Mouse (Mus musculus) thymus, adult 2 months (tissue): ENCODE data around the gene Gins1. TPM values are rescaled to one million over a fixed set of nuclear protein-coding genes. Genes with fewer than 3 reads are reported as not detected.
"Not testable (repeated sequence)": the region's sequence is repeated elsewhere in the genome, so short reads cannot be mapped to it uniquely, and the experiment has no call there.

ENCODE experiments used
- DNase-seq: peaks from one replicate; pipeline ENCODE4 v3.0.0; 2021
- H3K27ac ChIP-seq: fragments of 200-500 bp; 2 replicates; pipeline ENCODE4 v1.5.1; 2012; ENCODE audit warnings: low read length, control low read depth; ENCODE audit not compliant: control insufficient read depth, insufficient read depth
- H3K27me3 ChIP-seq: fragments of 200-500 bp; 2 replicates; pipeline ENCODE4 v1.6.1; 2012; ENCODE audit warnings: mild to moderate bottlenecking, low read length, moderate library complexity, mixed read lengths; ENCODE audit not compliant: control insufficient read depth, insufficient read depth
- H3K36me3 ChIP-seq: fragments of 200-500 bp; 2 replicates; pipeline ENCODE4 v1.6.1; 2012; ENCODE audit warnings: mild to moderate bottlenecking, low read length, moderate library complexity; ENCODE audit not compliant: control insufficient read depth, insufficient read depth
- H3K4me1 ChIP-seq: fragments of 200-500 bp; replicated peaks from 2 replicates; pipeline ENCODE4 v1.6.1; 2012; ENCODE audit warnings: low read length; ENCODE audit not compliant: control insufficient read depth, insufficient read depth
- H3K4me3 ChIP-seq: fragments of 200-500 bp; 2 replicates; pipeline ENCODE4 v1.5.1; 2012; ENCODE audit warnings: mild to moderate bottlenecking, low read length, control low read depth, moderate library complexity; ENCODE audit not compliant: control insufficient read depth, insufficient read depth
- CTCF ChIP-seq: fragments of 200-500 bp; IDR thresholded peaks from 2 replicates; pipeline ENCODE4 v1.5.1; 2012; ENCODE audit warnings: mild to moderate bottlenecking, control low read depth, low read length, moderate library complexity, borderline replicate concordance; ENCODE audit not compliant: control insufficient read depth, poor library complexity, insufficient read depth; ENCODE audit errors: extremely low read depth
- POLR2A ChIP-seq: fragments of 200-500 bp; IDR thresholded peaks from 2 replicates; pipeline ENCODE4 v1.6.1; 2012; ENCODE audit warnings: mild to moderate bottlenecking, low read length, control low read depth, moderate library complexity; ENCODE audit not compliant: control insufficient read depth, poor library complexity, insufficient read depth; ENCODE audit errors: extremely low read depth
- WGBS: fragments of 180-500 bp; shearing (Covaris S2); methylation state at CpG from one replicate; pipeline ENCODE4 v1.1.7; 2018; 5-methylcytosine and 5-hydroxymethylcytosine counted together
- polyA plus RNA-seq: library from polyadenylated mRNA; depleted of rRNA; stranded (reverse); fragments of >200 nt; gene quantifications from 2 replicates; pipeline ENCODE4 v1.2.3, GENCODE M21; 2012

Gins1 gene
- polyA plus RNA-seq, 1 experiment = 10.8 TPM

GRCm38 (mm10) chr2:150894617-150895267 lies 10.5 kb upstream of the Gins1 start:
- no peak for DNase-seq
- no peak overlapping the region for H3K27ac ChIP-seq
- TF ChIP-seq POLR2A (no peak), CTCF (no peak)
- H3K4me1 ChIP-seq = no peaks in the 10 kb centered on the region
- H3K27me3 ChIP-seq = no peaks in the 10 kb centered on the region
- no peak overlapping the region for H3K4me3 ChIP-seq
- no peaks in the 10 kb centered on the region for H3K36me3 ChIP-seq
- 81% methylated on average over 2 of the region's 2 CpGs for WGBS

GRCm38 (mm10) chr2:150895691-150896252 lies 9.4 kb upstream of the Gins1 start:
- Histone ChIP-seq H3K4me3 (no peak overlapping the region), H3K27ac (no peak overlapping the region), H3K4me1 (no peaks in the 10 kb centered on the region), H3K36me3 (no peaks in the 10 kb centered on the region), H3K27me3 (no peaks in the 10 kb centered on the region)
- TF ChIP-seq CTCF = no peak
- no peak for TF ChIP-seq POLR2A
- WGBS = 87% methylated on average over 7 of the region's 7 CpGs
- no peak for DNase-seq

GRCm38 (mm10) chr2:150900341-150900740 lies 4.9 kb upstream of the Gins1 start:
- Histone ChIP-seq H3K4me1 (peaks cover 7% of the 10 kb centered on the region), H3K27me3 (no peaks in the 10 kb centered on the region), H3K4me3 (no peak overlapping the region), H3K27ac (no peak overlapping the region), H3K36me3 (no peaks in the 10 kb centered on the region)
- 96% methylated on average over 6 of the region's 6 CpGs for WGBS
- TF ChIP-seq CTCF (no peak), POLR2A (no peak)
- no peak for DNase-seq

DNA sequence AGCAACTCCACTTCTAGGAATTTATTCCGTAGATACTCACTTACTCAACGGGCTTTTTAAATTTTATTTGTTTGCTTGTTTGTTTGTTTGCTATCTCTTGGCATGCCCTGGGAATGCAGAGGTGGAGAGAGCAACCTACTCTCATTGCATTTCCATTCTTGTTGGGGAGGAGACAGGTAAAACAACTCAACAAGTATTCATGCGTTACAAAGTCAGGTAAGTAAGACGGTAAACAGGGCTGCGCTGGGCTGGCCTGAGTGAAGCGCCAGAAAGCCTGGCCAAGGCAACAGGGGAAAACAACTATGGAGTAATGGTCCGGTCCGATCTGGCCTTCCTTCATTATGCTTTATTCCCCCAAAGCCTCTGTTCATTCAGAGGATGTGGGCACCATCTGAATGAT lies 2.9 kb upstream of the Gins1 start:
- 95% methylated on average over 8 of the region's 8 CpGs for WGBS
- H3K27me3 ChIP-seq = no peaks in the 10 kb centered on the region
- H3K27ac ChIP-seq = no peak overlapping the region
- no peak for DNase-seq
- H3K4me1 ChIP-seq = peaks cover 7% of the 10 kb centered on the region
- TF ChIP-seq CTCF = no peak
- no peak for TF ChIP-seq POLR2A
- H3K4me3 ChIP-seq = no peak overlapping the region
- no peaks in the 10 kb centered on the region for H3K36me3 ChIP-seq

DNA sequence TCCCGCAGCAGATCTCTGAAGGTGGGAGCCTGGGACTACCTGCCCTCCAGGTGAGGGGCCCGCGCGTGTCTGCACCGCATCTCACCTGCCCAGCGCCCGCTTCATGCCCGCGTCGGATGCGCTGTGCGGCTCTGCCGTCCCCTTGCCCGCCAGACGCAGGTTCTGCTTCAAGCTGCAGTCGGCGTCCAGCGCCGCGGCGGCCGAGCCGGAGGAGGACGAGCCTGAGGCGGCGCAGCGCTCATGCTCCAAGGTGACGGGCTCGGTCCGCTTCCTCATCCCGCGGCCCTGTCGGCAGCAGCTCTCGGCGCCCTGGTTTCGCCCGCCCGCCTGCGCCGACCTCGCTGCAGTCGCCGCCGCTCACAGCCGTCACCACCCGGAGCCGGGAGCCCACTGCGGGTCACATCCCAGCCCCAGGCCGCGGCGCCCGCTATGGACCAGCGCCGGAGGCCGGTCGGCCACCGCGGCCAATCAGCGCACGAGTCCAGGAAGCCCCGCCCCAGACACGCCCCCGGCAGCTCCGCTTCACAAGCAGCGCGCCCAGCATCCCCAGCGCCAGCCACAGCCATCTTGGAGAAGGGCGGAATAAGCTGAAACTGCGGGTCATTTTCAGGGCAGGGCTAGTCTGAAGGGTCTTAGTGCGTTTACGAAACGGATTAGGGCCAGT lies 796 bp upstream of the Gins1 start, which contains the start of gene Abhd12:
Gene Abhd12 (minus strand): TSS at position 470 of the 664 bp plus-strand sequence.
- peak; percentile 98 for DNase-seq
- TF ChIP-seq POLR2A (peak; percentile 81), CTCF (no peak)
- under 1% methylated on average over 72 of the region's 72 CpGs for WGBS
- Histone ChIP-seq H3K4me3 (peak within 1 kb of the TSS; percentile 83), H3K27ac (peak within 1 kb of the TSS; percentile 61), H3K36me3 (no peaks in the 10 kb centered on the region), H3K27me3 (no peaks in the 10 kb centered on the region), H3K4me1 (peaks cover 7% of the 10 kb centered on the region)

- not testable (repeated sequence) for DNase-seq, H3K4me3 ChIP-seq, H3K27ac ChIP-seq, H3K36me3 ChIP-seq, H3K4me1 ChIP-seq, H3K27me3 ChIP-seq
- 44% methylated on average over 6 of the region's 6 CpGs for WGBS
These were observed 3.7 kb downstream of the Gins1 start for GRCm38 (mm10) chr2:150908881-150909280.

DNA sequence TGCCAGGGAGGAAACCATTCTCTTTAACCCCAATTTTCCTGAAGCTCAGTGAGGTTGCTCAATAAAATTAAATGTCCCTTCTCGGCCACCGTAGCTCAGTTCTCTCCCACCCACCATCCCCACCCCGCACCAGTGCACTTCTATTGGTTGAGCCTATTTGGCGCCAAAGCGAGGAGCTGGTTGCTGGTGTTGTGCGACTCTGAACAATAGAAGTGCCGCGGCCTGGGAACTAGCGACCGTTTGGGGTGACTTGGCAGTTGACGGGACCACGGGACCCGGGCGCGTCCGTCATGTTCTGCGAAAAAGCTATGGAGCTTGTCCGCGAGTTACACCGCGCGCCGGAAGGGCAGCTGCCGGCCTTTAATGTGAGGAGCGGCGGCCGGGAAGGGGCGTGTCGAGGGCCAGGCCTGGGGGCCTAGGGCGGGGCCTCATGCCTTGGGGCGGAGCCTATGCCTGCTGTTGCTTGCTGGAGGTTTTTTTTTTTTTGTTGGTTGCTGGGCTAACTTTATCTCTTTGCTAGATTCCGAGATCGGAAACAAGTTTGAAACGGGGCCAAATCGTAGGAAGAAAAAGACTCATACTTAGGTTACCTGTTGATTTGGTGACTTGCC lies 4.3 kb downstream of the Gins1 start:
- Histone ChIP-seq H3K27me3 (no peaks in the 10 kb centered on the region), H3K27ac (peak overlapping the region; percentile 81), H3K4me3 (peak overlapping the region; percentile 87), H3K36me3 (no peaks in the 10 kb centered on the region), H3K4me1 (no peaks in the 10 kb centered on the region)
- DNase-seq = peak; percentile 97
- 0 out of 2 replicates have a peak, but pooled peaks have one; percentile 37 for TF ChIP-seq CTCF
- TF ChIP-seq POLR2A = no peak
- under 1% methylated on average over 35 of the region's 35 CpGs for WGBS
